Mouse (Mus musculus) lung, postnatal 0 days (tissue): ENCODE data around the gene Rita1. TPM values are rescaled to one million over a fixed set of nuclear protein-coding genes. Genes with fewer than 3 reads are reported as not detected.

Experiments used
- ATAC-seq: fragments of 200-750 bp; cut with Nextera tagmentation; 2 replicates; pipeline ENCODE4 v1.8.0; 2017; ENCODE audit warnings: moderate library complexity
- DNase-seq: peaks from one replicate; pipeline ENCODE4 v3.0.0-alpha.2; 2016; ENCODE audit warnings: low spot score
- H3K27ac ChIP-seq: fragments of 300-500 bp; sonication (generic); 2 replicates; pipeline ENCODE4 v1.5.1; 2014; ENCODE audit warnings: antibody characterized with exemption, mild to moderate bottlenecking, low read length, mixed read lengths
- H3K27me3 ChIP-seq: fragments of 300-500 bp; sonication (generic); replicated peaks from 2 replicates; pipeline ENCODE4 v1.6.1; 2014; ENCODE audit warnings: low read length, mixed read lengths; ENCODE audit not compliant: insufficient read depth
- H3K36me3 ChIP-seq: fragments of 300-500 bp; sonication (generic); 2 replicates; pipeline ENCODE4 v1.6.1; 2014; ENCODE audit warnings: low read length, mixed read lengths; ENCODE audit not compliant: insufficient read depth
- H3K4me1 ChIP-seq: fragments of 300-500 bp; sonication (generic); 2 replicates; pipeline ENCODE4 v1.6.1; 2014; ENCODE audit warnings: antibody characterized with exemption, low read depth, low read length, mixed read lengths; ENCODE audit not compliant: insufficient read depth
- H3K4me2 ChIP-seq: fragments of 300-500 bp; sonication (generic); replicated peaks from 2 replicates; pipeline ENCODE4 v1.6.1; 2014; ENCODE audit warnings: low read depth, mild to moderate bottlenecking, low read length, moderate library complexity, mixed read lengths
- H3K4me3 ChIP-seq: fragments of 300-500 bp; sonication (generic); 2 replicates; pipeline ENCODE4 v1.5.1; 2014; ENCODE audit warnings: low read depth, low read length
- H3K9ac ChIP-seq: fragments of 300-500 bp; sonication (generic); replicated peaks from 2 replicates; pipeline ENCODE4 v1.6.1; 2014; ENCODE audit warnings: low read depth, mild to moderate bottlenecking
- H3K9me3 ChIP-seq: fragments of 300-500 bp; sonication (generic); 2 replicates; pipeline ENCODE4 v1.6.1; 2016; ENCODE audit warnings: low read length, mixed read lengths
- CTCF ChIP-seq: IDR thresholded peaks from 2 replicates; pipeline ENCODE4 v1.5.1; 2016; ENCODE audit warnings: antibody characterized with exemption, mild to moderate bottlenecking
- EP300 ChIP-seq: IDR thresholded peaks from 2 replicates; pipeline ENCODE4 v1.6.1; 2016; ENCODE audit warnings: antibody characterized with exemption, mild to moderate bottlenecking, control low read depth
- WGBS: fragments of 180-500 bp; shearing (Covaris S2); extraction: QIAGEN DNeasy Blood & Tissue Kit; methylation state at CpG from one replicate; pipeline ENCODE4 v1.1.7; 2014; 5-methylcytosine and 5-hydroxymethylcytosine counted together
- polyA plus RNA-seq: library from polyadenylated mRNA; unstranded; fragments of >200 nt; fragmentation: Nextera tagmentation; extraction: Ambion mirVana; gene quantifications from 2 replicates; pipeline ENCODE4 v1.2.1, GENCODE M21; 2015

Gene Rita1
- polyA plus RNA-seq, 1 experiment from 2014 or later = 10.0 TPM

DNA sequence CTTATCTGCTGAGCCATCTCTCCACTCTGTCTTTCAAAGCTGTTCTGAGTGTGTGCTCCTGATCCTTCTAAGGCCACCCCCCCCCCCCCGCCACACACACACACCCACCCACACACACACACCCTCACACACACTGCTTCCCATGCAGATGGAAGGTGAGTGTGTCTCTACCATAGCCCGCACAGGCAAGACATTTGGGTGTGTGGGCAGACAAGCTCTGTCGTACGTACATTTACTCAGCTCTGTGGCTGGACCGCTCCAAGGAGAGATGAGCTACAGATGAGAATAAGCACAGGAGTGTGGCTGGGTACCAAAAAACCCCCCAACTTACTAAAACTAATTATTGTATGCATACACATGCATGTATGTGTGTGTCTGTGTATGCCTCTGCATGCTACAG, 61.7 kb downstream of the Rita1 start:
- DNase-seq = no peak
- Histone ChIP-seq H3K36me3 (peaks cover 12% of the 10 kb centered on the region), H3K9ac (no peak overlapping the region), H3K4me1 (no peaks in the 10 kb centered on the region), H3K9me3 (no peaks in the 10 kb centered on the region), H3K27ac (no peak overlapping the region), H3K4me3 (no peak overlapping the region), H3K4me2 (no peak overlapping the region), H3K27me3 (no peaks in the 10 kb centered on the region)
- no peak for ATAC-seq
- 97% methylated on average over 5 of the region's 5 CpGs for WGBS
- TF ChIP-seq CTCF (no peak), EP300 (no peak)

DNA sequence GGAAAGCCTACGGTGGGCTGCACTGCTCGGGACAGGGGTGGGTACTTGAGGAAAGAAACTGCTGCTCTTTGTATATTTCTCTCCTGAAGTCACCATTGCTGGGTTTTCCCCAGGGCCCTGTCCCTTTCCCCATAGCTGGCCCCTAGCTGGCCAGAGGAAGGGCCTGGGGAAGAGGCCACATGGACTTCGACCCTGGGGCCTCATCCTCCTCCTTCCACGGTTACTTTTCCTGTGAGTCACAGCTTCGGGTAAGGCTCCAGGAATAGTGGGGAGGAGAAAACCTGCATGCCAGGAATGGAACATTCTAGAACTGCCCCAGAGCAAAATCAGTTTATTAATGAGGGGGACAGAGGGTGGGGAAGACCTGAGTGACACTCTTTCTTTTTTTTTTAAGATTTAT, 62.3 kb downstream of the Rita1 start:
- no peak for ATAC-seq
- H3K4me3 ChIP-seq = no peak overlapping the region
- 71% methylated on average over 5 of the region's 5 CpGs for WGBS
- no peak overlapping the region for H3K9ac ChIP-seq
- DNase-seq = no peak
- no peak overlapping the region for H3K4me2 ChIP-seq
- no peak overlapping the region for H3K27ac ChIP-seq
- H3K27me3 ChIP-seq = no peaks in the 10 kb centered on the region
- no peaks in the 10 kb centered on the region for H3K4me1 ChIP-seq
- H3K36me3 ChIP-seq = peaks cover 11% of the 10 kb centered on the region
- no peaks in the 10 kb centered on the region for H3K9me3 ChIP-seq
- TF ChIP-seq EP300 = no peak
- TF ChIP-seq CTCF = no peak

DNA sequence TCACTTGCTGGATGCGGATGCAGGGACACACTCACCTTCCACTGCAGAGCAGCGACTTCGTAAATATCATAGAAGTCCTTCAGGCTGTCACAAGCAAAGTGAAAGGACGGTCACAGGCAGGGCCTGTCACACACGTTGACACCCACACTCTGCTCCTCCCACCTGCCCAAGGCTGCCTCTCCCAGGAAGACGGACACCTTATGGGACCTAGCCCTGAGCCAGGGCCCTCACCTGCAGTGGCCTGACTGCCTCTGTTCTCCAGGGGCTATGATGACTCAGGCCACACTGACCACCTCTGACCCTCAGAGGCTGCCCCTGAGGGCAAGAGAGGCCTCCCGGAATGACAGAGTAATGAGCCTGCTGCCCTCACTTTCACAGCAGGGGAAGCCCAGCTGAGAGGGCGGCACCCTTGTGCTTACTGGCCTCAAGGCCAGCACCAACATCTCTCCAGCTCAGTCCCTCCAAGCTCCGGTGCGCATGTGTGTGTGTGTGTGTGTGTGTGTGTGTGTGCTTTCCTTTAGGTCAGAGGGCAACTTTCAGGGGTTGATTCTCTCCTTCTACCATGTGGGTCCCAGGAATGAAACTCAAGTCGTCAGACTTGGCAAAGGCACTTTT, 64.0 kb downstream of the Rita1 start:
- no peaks in the 10 kb centered on the region for H3K4me1 ChIP-seq
- H3K27me3 ChIP-seq = no peaks in the 10 kb centered on the region
- H3K4me2 ChIP-seq = no peak overlapping the region
- no peaks in the 10 kb centered on the region for H3K9me3 ChIP-seq
- WGBS = 68% methylated on average over 11 of the region's 11 CpGs
- TF ChIP-seq EP300 (no peak), CTCF (no peak)
- no peaks in the 10 kb centered on the region for H3K36me3 ChIP-seq
- no peak overlapping the region for H3K27ac ChIP-seq
- no peak for DNase-seq
- ATAC-seq = no peak
- H3K9ac ChIP-seq = no peak overlapping the region
- H3K4me3 ChIP-seq = no peak overlapping the region

Other genes starting within 250 kb of the Rita1 start
- not detected in 2 replicates for gene Lhx5, start 180.9 kb downstream of the Rita1 start, polyA plus RNA-seq
- gene Sdsl, start 139.8 kb downstream of the Rita1 start, polyA plus RNA-seq = 1.7 and 1.8 TPM in 2 replicates
- gene Sds, start 136.1 kb downstream of the Rita1 start, polyA plus RNA-seq = not detected in 2 replicates
- gene Plbd2, start 109.0 kb downstream of the Rita1 start, polyA plus RNA-seq = 63.1 and 69.2 TPM in 2 replicates
- 12.1 and 14.7 TPM in 2 replicates for gene Slc8b1, start 101.4 kb downstream of the Rita1 start, polyA plus RNA-seq
- gene Tpcn1, start 23.9 kb downstream of the Rita1 start, polyA plus RNA-seq = 17.5 and 19.7 TPM in 2 replicates
- gene Iqcd, start 23.6 kb downstream of the Rita1 start, polyA plus RNA-seq = 1.7 and 2.0 TPM in 2 replicates
- 24.9 and 25.4 TPM in 2 replicates for gene Ddx54, start 150 bp upstream of the Rita1 start, polyA plus RNA-seq
- 1.3 and 2.0 TPM in 2 replicates for gene Cfap73, start 21.6 kb upstream of the Rita1 start, polyA plus RNA-seq
- gene Rasal1, start 36.2 kb upstream of the Rita1 start, polyA plus RNA-seq = not detected in 2 replicates
- gene Dtx1, start 99.3 kb upstream of the Rita1 start, polyA plus RNA-seq = 0.48 and 0.70 TPM in 2 replicates
- 0.21 and 0.31 TPM in 2 replicates for gene Oas2, start 137.3 kb upstream of the Rita1 start, polyA plus RNA-seq
- gene Oas3, start 165.1 kb upstream of the Rita1 start, polyA plus RNA-seq = 0.20 and 0.31 TPM in 2 replicates
- gene Oas1e, start 182.9 kb upstream of the Rita1 start, polyA plus RNA-seq = 0.30 and 0.60 TPM in 2 replicates
- gene Oas1c, start 199.9 kb upstream of the Rita1 start, polyA plus RNA-seq = 1.5 and 1.7 TPM in 2 replicates
- gene Oas1f, start 234.8 kb upstream of the Rita1 start, polyA plus RNA-seq = not detected in 2 replicates
- not detected in 2 replicates for gene Oas1h, start 248.8 kb upstream of the Rita1 start, polyA plus RNA-seq